Mouse (Mus musculus) MEL (cell line): Measurements from ENCODE around the gene Fxn.

Experiments
- CTCF ChIP-seq, 3 experiments: IDR thresholded peaks in 2 of 3; conservative IDR thresholded peaks in 1 of 3; 2 replicates each; pipeline ENCODE4 v1.5.1; 2011 to 2012; ENCODE audit warnings: low read length in 3 of 3, low read depth in 2 of 3, mild to moderate bottlenecking in 2 of 3, improper control_type of control experiment in 1 of 3, inconsistent platforms in 1 of 3, mixed read lengths in 1 of 3, moderate library complexity in 1 of 3; ENCODE audit not compliant: control insufficient read depth in 1 of 3, insufficient read depth in 1 of 3, poor library complexity in 1 of 3, severe bottlenecking in 1 of 3
- E2F4 ChIP-seq: IDR thresholded peaks from 2 replicates; pipeline ENCODE4 v1.6.1; 2011; ENCODE audit warnings: low read depth, low read length, improper control_type of control experiment, borderline replicate concordance
- EP300 ChIP-seq, 2 experiments: IDR thresholded peaks; 2 replicates each; pipeline ENCODE4 v1.6.1; 2011; ENCODE audit warnings: improper control_type of control experiment in 2 of 2, low read length in 2 of 2, low read depth in 1 of 2, mild to moderate bottlenecking in 1 of 2
- GATA1 ChIP-seq: IDR thresholded peaks from 2 replicates; pipeline ENCODE4 v1.6.1; 2011; ENCODE audit warnings: low read depth, low read length, improper control_type of control experiment
- JUND ChIP-seq: IDR thresholded peaks from 2 replicates; pipeline ENCODE4 v1.6.1; 2011; ENCODE audit warnings: low read depth, mild to moderate bottlenecking, improper control_type of control experiment, low read length
- POLR2A ChIP-seq, 2 experiments: IDR thresholded peaks; 2 replicates each; pipeline ENCODE4 v1.6.1; 2011 to 2012; ENCODE audit warnings: low read length in 2 of 2, mild to moderate bottlenecking in 2 of 2, control low read depth in 1 of 2, improper control_type of control experiment in 1 of 2, low read depth in 1 of 2, moderate library complexity in 1 of 2; ENCODE audit not compliant: control insufficient read depth in 1 of 2, insufficient read depth in 1 of 2, poor library complexity in 1 of 2

DNA sequence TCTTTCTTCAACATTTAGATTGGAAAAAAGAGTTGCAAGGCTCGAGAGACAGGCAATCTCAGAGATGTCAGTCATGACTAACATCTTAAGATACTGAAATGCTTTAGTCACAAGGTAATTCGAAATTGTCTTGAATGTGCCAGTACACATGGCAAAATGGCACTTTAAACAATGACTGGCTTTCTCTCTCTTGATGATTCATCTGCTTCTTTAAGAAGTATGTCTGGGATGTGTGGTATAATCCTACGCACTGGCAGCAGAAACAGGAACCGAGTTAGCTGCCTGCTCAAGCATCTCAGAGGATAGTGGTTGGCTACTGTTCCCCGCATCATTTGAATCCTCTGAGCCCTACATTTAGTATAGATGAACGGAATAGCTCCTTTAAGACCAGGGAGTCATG is 45.3 kb upstream of the Fxn start:
- TF ChIP-seq CTCF (IDR thresholded peaks at IDR 0.05 in 2 of 3, conservative IDR thresholded peaks at IDR 0.05 in 1 of 3; ENCODE audit: control insufficient read depth in 1 of 3, insufficient read depth in 1 of 3, low read depth in 2 of 3, low read length in 3 of 3, poor library complexity in 1 of 3, severe bottlenecking in 1 of 3) = no peak
- no peak for TF ChIP-seq EP300 (IDR thresholded peaks at IDR 0.05; ENCODE audit: low read depth in 1 of 2, low read length in 2 of 2)
- TF ChIP-seq GATA1 = no peak
- no peak for TF ChIP-seq E2F4
- no peak for TF ChIP-seq JUND
- no peak for TF ChIP-seq POLR2A (IDR thresholded peaks at IDR 0.05; ENCODE audit: control insufficient read depth in 1 of 2, insufficient read depth in 1 of 2, low read depth in 1 of 2, low read length in 2 of 2, poor library complexity in 1 of 2)
